Mouse (Mus musculus) hindbrain, embryonic 12.5 days (tissue): ENCODE results near the gene Gm26897. TPM values are rescaled to one million over a fixed set of nuclear protein-coding genes. Genes with fewer than 3 reads are reported as not detected.

Experiments
- ATAC-seq: fragments of 200-750 bp; cut with Nextera tagmentation; 2 replicates; pipeline ENCODE4 v1.8.0; 2017; ENCODE audit warnings: moderate TSS enrichment; ENCODE audit not compliant: low FRiP score
- H3K27ac ChIP-seq: fragments of 300-500 bp; sonication (generic); 2 replicates; pipeline ENCODE4 v1.5.1; 2016; ENCODE audit warnings: mild to moderate bottlenecking
- H3K27me3 ChIP-seq: fragments of 300-500 bp; sonication (generic); 2 replicates; pipeline ENCODE4 v1.6.1; 2016; ENCODE audit warnings: mild to moderate bottlenecking
- H3K36me3 ChIP-seq: fragments of 300-500 bp; sonication (generic); 2 replicates; pipeline ENCODE4 v1.6.1; 2016; ENCODE audit warnings: mild to moderate bottlenecking
- H3K4me1 ChIP-seq: fragments of 300-500 bp; sonication (generic); 2 replicates; pipeline ENCODE4 v1.6.1; 2016
- H3K4me2 ChIP-seq: fragments of 300-500 bp; sonication (generic); replicated peaks from 2 replicates; pipeline ENCODE4 v1.6.1; 2016; ENCODE audit warnings: mild to moderate bottlenecking
- H3K4me3 ChIP-seq: fragments of 300-500 bp; sonication (generic); 2 replicates; pipeline ENCODE4 v1.5.1; 2016; ENCODE audit warnings: mild to moderate bottlenecking
- H3K9ac ChIP-seq: fragments of 300-500 bp; sonication (generic); 2 replicates; pipeline ENCODE4 v1.6.1; 2016; ENCODE audit warnings: mild to moderate bottlenecking, moderate library complexity
- H3K9me3 ChIP-seq: fragments of 300-500 bp; sonication (generic); replicated peaks from 2 replicates; pipeline ENCODE4 v1.6.1; 2016; ENCODE audit warnings: mild to moderate bottlenecking
- WGBS: fragments of 180-500 bp; shearing (Covaris S2); methylation state at CpG from one replicate; pipeline ENCODE4 v1.1.7; 2016; 5-methylcytosine and 5-hydroxymethylcytosine counted together
- polyA plus RNA-seq: library from polyadenylated mRNA; unstranded; fragments of >200 nt; fragmentation: Nextera tagmentation; extraction: Ambion mirVana; gene quantifications from 2 replicates; pipeline ENCODE4 v1.2.1, GENCODE M21; 2016

Gene Gm26897
- polyA plus RNA-seq: not detected in 2 replicates

GRCm38 (mm10) chr5:111733851-111734250 is at the start of gene Gm26897:
Gene Gm26897 (plus strand): TSS chr5:111733924.
- ATAC-seq: no peak
- Histone ChIP-seq H3K27me3 (0 out of 2 replicates have a peak, but pooled peaks cover 2% of the 10 kb centered on the region), H3K4me1 (peaks cover 15% of the 10 kb centered on the region), H3K27ac (no peak within 1 kb of the TSS), H3K9ac (no peak within 1 kb of the TSS), H3K4me2 (no peak within 1 kb of the TSS), H3K9me3 (no peaks in the 10 kb centered on the region), H3K36me3 (peaks cover 12% of the 10 kb centered on the region), H3K4me3 (no peak within 1 kb of the TSS)
- WGBS: 91% methylated on average over 12 of the region's 12 CpGs

GRCm38 (mm10) chr5:111687370-111687769 is 46.4 kb upstream of the Gm26897 start:
- no peaks in the 10 kb centered on the region for H3K9me3 ChIP-seq
- no peak for ATAC-seq
- WGBS: 65% methylated on average over 5 of the region's 5 CpGs

GRCm38 (mm10) chr5:111688584-111688983 is 45.1 kb upstream of the Gm26897 start:
- no peak overlapping the region for H3K27ac ChIP-seq
- H3K4me3 ChIP-seq: no peak overlapping the region
- H3K9ac ChIP-seq: no peak overlapping the region
- no peaks in the 10 kb centered on the region for H3K9me3 ChIP-seq
- ATAC-seq: no peak
- peaks cover 21% of the 10 kb centered on the region for H3K4me1 ChIP-seq
- H3K4me2 ChIP-seq: no peak overlapping the region
- no peaks in the 10 kb centered on the region for H3K36me3 ChIP-seq
- WGBS: 64% methylated on average over 10 of the region's 10 CpGs
- H3K27me3 ChIP-seq: no peaks in the 10 kb centered on the region; the same call in 1 of the 2 replicates

More at GRCm38 (mm10) chr5:111687370-111687769, 46.4 kb upstream of the Gm26897 start:
- H3K4me2 ChIP-seq: no peak overlapping the region
- peaks cover 11% of the 10 kb centered on the region for H3K4me1 ChIP-seq
- H3K27me3 ChIP-seq: no peaks in the 10 kb centered on the region; the same call in 1 of the 2 replicates
- H3K36me3 ChIP-seq: no peaks in the 10 kb centered on the region
- no peak overlapping the region for H3K9ac ChIP-seq
- H3K27ac ChIP-seq: no peak overlapping the region
- H3K4me3 ChIP-seq: no peak overlapping the region

GRCm38 (mm10) chr5:111697996-111698395 is 35.7 kb upstream of the Gm26897 start:
- Histone ChIP-seq H3K36me3 (no peaks in the 10 kb centered on the region), H3K4me2 (no peak overlapping the region), H3K27me3 (peaks cover 4% of the 10 kb centered on the region; the same call in 1 of the 2 replicates), H3K4me3 (no peak overlapping the region), H3K27ac (no peak overlapping the region), H3K9me3 (no peaks in the 10 kb centered on the region), H3K9ac (no peak overlapping the region), H3K4me1 (peaks cover 45% of the 10 kb centered on the region)
- WGBS: 88% methylated on average over 7 of the region's 7 CpGs
- ATAC-seq: no peak

- WGBS: 38% methylated on average over 23 of the region's 23 CpGs
- Histone ChIP-seq H3K36me3 (no peaks in the 10 kb centered on the region), H3K4me1 (peaks cover 46% of the 10 kb centered on the region), H3K4me3 (no peak overlapping the region), H3K4me2 (no peak overlapping the region), H3K27me3 (peaks cover 4% of the 10 kb centered on the region; the same call in 1 of the 2 replicates), H3K9me3 (no peaks in the 10 kb centered on the region), H3K27ac (peak overlapping the region; percentile 45), H3K9ac (no peak overlapping the region)
- ATAC-seq: peak; percentile 62; the same call in 1 of the 2 replicates
Measured at GRCm38 (mm10) chr5:111699711-111700303, 33.9 kb upstream of the Gm26897 start.

GRCm38 (mm10) chr5:111701634-111702329 is 31.9 kb upstream of the Gm26897 start:
- H3K27me3 ChIP-seq: no peaks in the 10 kb centered on the region
- no peaks in the 10 kb centered on the region for H3K9me3 ChIP-seq
- no peaks in the 10 kb centered on the region for H3K36me3 ChIP-seq
- H3K9ac ChIP-seq: no peak overlapping the region
- peak overlapping the region; percentile 17 for H3K4me3 ChIP-seq
- H3K4me1 ChIP-seq: peaks cover 46% of the 10 kb centered on the region
- WGBS: 5% methylated on average over 20 of the region's 31 CpGs
- peak overlapping the region; percentile 40 for H3K27ac ChIP-seq
- peak; percentile 61; the same call in 1 of the 2 replicates for ATAC-seq
- H3K4me2 ChIP-seq: peak overlapping the region; percentile 47

GRCm38 (mm10) chr5:111703586-111703985 is 30.1 kb upstream of the Gm26897 start:
- no peaks in the 10 kb centered on the region for H3K9me3 ChIP-seq
- H3K4me1 ChIP-seq: peaks cover 48% of the 10 kb centered on the region
- whole genome bisulfite sequencing: 61% methylated on average over 7 of the region's 7 CpGs
- no peak overlapping the region for H3K4me2 ChIP-seq
- H3K4me3 ChIP-seq: no peak overlapping the region
- H3K27ac ChIP-seq: peak overlapping the region; percentile 41; the same call in 1 of the 2 replicates
- ATAC-seq: no peak
- H3K36me3 ChIP-seq: no peaks in the 10 kb centered on the region
- no peaks in the 10 kb centered on the region for H3K27me3 ChIP-seq
- H3K9ac ChIP-seq: no peak overlapping the region

GRCm38 (mm10) chr5:111704326-111704725 is 29.4 kb upstream of the Gm26897 start:
- Histone ChIP-seq H3K27me3 (no peaks in the 10 kb centered on the region), H3K27ac (peak overlapping the region; percentile 41; the same call in 1 of the 2 replicates), H3K4me3 (no peak overlapping the region), H3K36me3 (no peaks in the 10 kb centered on the region), H3K4me2 (no peak overlapping the region), H3K4me1 (peaks cover 51% of the 10 kb centered on the region), H3K9ac (no peak overlapping the region), H3K9me3 (no peaks in the 10 kb centered on the region)
- no peak for ATAC-seq
- WGBS: 74% methylated on average over 11 of the region's 11 CpGs

GRCm38 (mm10) chr5:111709195-111709901 is 24.4 kb upstream of the Gm26897 start:
- H3K27ac ChIP-seq: peak overlapping the region; percentile 52; the same call in 1 of the 2 replicates
- ATAC-seq: peak; percentile 67
- H3K4me2 ChIP-seq: no peak overlapping the region
- H3K4me3 ChIP-seq: no peak overlapping the region
- no peaks in the 10 kb centered on the region for H3K36me3 ChIP-seq
- peak overlapping the region; percentile 32; the same call in 1 of the 2 replicates for H3K9ac ChIP-seq
- peaks cover 14% of the 10 kb centered on the region for H3K9me3 ChIP-seq
- 30% methylated on average over 8 of the region's 8 CpGs for WGBS
- H3K4me1 ChIP-seq: peaks cover 19% of the 10 kb centered on the region
- H3K27me3 ChIP-seq: no peaks in the 10 kb centered on the region

GRCm38 (mm10) chr5:111719018-111719417 is 14.7 kb upstream of the Gm26897 start:
- no peaks in the 10 kb centered on the region for H3K9me3 ChIP-seq
- no peak overlapping the region for H3K4me3 ChIP-seq
- no peak for ATAC-seq
- H3K27me3 ChIP-seq: no peaks in the 10 kb centered on the region
- no peaks in the 10 kb centered on the region for H3K36me3 ChIP-seq
- H3K27ac ChIP-seq: no peak overlapping the region
- peaks cover 9% of the 10 kb centered on the region for H3K4me1 ChIP-seq
- H3K4me2 ChIP-seq: no peak overlapping the region
- no peak overlapping the region for H3K9ac ChIP-seq
- 51% methylated on average over 3 of the region's 3 CpGs for WGBS

- WGBS: 79% methylated on average over 9 of the region's 9 CpGs
- Histone ChIP-seq H3K4me1 (peaks cover 25% of the 10 kb centered on the region), H3K27me3 (no peaks in the 10 kb centered on the region), H3K4me3 (no peak overlapping the region), H3K36me3 (no peaks in the 10 kb centered on the region), H3K9me3 (no peaks in the 10 kb centered on the region), H3K9ac (no peak overlapping the region), H3K4me2 (no peak overlapping the region), H3K27ac (no peak overlapping the region)
- ATAC-seq: no peak
Measured at GRCm38 (mm10) chr5:111720726-111721125, 13.0 kb upstream of the Gm26897 start.

GRCm38 (mm10) chr5:111724713-111725112 is 9.0 kb upstream of the Gm26897 start:
- ATAC-seq: peak; percentile 85
- Histone ChIP-seq H3K27me3 (no peaks in the 10 kb centered on the region), H3K27ac (peak overlapping the region; percentile 85), H3K9me3 (0 out of 2 replicates have a peak, but pooled peaks cover 6% of the 10 kb centered on the region), H3K36me3 (no peaks in the 10 kb centered on the region), H3K9ac (no peak overlapping the region), H3K4me3 (no peak overlapping the region), H3K4me1 (peaks cover 32% of the 10 kb centered on the region), H3K4me2 (no peak overlapping the region)
- WGBS: 35% methylated on average over 10 of the region's 10 CpGs
